Mouse (Mus musculus) left cerebral cortex, postnatal 14 days (tissue): Measurements from ENCODE around the gene Zfp575. TPM values are rescaled to one million over a fixed set of nuclear protein-coding genes. Genes with fewer than 3 reads are reported as not detected.

Source experiments
- DNase-seq, 2 experiments: peaks; one replicate each; pipeline ENCODE4 v3.0.0; 2021 to 2022; ENCODE audit warnings: low spot score in 2 of 2, mixed read lengths in 1 of 2
- intact Hi-C: fragments of 180-260 bp; cut with DNase I; formaldehyde crosslinking; loops from one replicate; pipeline ENCODE4 v1.15.1; 2025
- total RNA-seq, 2 experiments: library from RNA; stranded (reverse); gene quantifications; 2 replicates each; pipeline ENCODE4 v1.2.3; 2021

The Zfp575 gene
- total RNA-seq, 2 experiments from 2014 or later = 6.9 to 7.2 TPM

GRCm38 (mm10) chr7:24608017-24608416, 20.6 kb upstream of the Zfp575 start:
- peak; percentile 49 to 50 for DNase-seq
- intact Hi-C loops = no loop called here

DNA sequence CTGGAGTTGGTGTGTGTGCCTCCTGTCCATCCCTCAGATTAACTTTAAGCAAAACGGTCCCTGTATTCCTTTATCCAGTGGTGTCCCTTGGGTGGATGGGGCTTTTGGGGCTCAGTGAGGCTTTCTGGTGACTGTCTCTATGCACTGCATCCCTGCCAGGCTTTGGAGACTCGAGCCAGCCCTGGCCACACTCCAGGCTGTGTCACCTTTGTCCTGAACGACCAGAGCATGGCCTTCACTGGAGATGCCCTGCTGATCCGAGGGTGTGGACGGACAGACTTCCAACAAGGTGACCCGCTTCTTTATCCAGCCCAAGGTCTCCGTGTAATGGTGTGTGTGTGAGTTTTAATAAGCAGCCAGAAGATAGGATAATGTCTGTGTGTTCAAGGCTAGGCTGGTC, 18.6 kb upstream of the Zfp575 start:
- no peak for DNase-seq
- intact Hi-C loops = no loop called here

GRCm38 (mm10) chr7:24605561-24605960, 18.1 kb upstream of the Zfp575 start:
- DNase-seq = no peak
- intact Hi-C loops = no loop called here

- intact Hi-C loops = loop anchor here (2.0 kb wide), 1 partner anchor 62 kb away; no protein-coding TSS in a partner anchor
- peak; percentile 98 for DNase-seq
Observed at GRCm38 (mm10) chr7:24600941-24601597, 13.6 kb upstream of the Zfp575 start.

DNA sequence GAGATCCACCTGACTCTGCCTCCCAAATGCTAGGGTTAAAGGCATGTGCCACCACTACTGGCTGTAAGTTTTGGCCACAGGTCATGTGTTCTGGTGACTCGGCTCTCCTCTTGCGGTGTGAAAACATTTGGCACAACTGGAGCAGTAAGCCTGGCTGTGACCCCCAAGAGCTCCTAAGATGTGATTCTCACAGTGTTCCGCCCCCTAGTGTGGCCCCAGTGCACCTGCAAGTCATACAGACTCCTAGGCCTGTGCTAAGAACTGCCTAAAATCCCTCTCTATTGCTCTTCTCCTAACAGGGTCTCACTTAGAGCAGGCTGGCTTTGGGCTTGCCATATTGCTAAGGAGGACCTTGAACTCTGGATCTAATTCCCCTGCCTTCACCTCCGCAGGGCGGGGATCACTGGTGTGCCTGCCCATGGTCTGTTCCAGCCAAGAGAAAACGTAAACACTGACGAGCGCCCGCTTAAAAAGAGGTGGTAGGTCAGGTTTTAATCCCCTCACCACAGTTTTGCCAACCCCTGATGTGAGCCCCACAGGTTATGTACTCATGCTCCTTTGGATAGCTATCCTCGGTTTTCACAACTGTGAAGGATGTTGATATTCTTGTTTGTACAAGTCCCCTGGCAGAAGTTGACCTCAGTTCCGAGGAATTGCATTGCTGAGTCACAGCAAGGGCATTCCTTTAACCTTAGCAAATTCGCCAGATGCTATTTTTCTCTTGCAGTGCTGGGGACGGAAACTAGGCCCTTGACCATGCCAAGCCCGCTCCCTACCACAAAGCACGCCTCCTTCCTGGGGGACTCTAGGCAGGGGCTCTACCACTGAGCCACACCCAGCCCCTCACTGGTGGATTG, 12.0 kb upstream of the Zfp575 start:
- intact Hi-C loops = loop anchor here (2.0 kb wide), 1 partner anchor 63 kb away; no protein-coding TSS in a partner anchor
- DNase-seq = no peak

DNA sequence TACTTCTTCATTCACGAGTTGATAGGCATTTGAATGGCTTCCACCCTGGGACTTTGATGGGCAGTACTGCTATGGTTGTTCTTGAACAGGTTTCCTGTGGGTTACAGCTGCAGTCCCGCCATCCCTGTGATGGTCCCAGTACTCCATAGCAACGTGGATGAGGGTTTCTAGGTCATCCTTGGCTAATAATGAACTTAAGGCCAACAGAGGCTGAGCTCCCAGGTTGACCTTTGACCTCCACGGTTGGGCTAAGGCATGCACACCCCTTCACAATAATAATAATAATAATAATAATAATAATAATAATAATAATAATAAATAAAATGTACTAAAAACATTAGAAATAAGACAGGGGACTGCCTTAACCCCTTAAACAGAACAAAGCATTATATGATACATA, 10.7 kb upstream of the Zfp575 start:
- intact Hi-C loops = no loop called here
- DNase-seq = no peak

DNA sequence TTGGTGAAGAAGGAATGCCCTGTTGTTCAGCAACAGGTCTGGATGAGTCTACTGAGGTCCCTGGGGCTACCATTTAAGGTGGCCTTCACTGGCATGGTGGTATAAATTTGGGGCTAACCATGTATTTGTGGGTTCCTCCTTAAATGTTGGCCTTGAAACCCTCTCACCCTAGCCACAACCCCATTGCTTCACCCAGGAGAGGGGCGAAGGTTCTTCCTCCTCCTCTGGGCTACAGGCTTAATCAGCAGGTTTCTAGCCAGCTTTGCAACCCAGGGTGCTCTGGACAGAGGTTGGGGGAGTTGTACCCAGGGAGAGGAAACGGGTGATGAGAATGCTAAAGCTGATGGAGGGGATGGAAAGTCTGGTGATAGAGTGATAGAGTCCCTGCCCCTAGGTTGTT, 8.0 kb upstream of the Zfp575 start:
- intact Hi-C loops = no loop called here
- no peak for DNase-seq

GRCm38 (mm10) chr7:24594309-24594803, 6.9 kb upstream of the Zfp575 start:
- DNase-seq = no peak
- intact Hi-C loops = no loop called here

DNA sequence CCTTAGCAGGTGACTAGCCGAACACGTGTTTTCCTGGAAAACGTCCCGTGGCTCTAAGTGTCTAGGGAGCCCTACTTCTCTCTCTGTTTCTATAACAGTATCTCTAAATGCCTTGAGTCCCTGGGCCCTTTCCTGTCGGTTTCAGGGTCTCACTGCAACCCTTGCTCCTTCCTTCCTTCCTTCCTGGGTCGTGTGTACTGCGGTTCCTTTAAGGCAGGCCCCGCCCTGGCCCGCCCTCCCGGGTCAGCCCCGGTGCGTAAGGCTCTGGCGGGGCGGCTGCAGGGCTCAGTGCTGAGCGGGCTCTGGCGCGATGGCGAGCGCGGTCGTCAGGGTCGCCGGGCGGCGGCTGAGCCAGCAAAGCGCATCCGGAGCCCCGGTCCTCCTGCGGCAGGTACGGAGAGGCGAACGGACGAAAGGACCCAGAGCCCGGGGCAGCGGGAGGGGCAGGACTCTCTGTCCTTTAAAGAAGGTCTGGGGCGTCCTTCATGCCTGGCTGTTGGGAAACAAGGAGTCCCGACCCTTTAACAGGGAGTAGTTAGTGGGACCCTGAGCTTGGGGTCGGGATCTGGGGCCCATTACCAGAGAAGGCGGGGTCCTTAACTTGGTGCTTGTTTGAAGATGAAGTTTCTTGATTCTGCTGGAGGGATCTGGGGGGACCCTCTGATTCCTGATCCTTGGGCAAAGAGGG, 6.3 kb upstream of the Zfp575 start:
- peak in 1 of 2 experiments; percentile 61 for DNase-seq
- intact Hi-C loops = no loop called here

DNA sequence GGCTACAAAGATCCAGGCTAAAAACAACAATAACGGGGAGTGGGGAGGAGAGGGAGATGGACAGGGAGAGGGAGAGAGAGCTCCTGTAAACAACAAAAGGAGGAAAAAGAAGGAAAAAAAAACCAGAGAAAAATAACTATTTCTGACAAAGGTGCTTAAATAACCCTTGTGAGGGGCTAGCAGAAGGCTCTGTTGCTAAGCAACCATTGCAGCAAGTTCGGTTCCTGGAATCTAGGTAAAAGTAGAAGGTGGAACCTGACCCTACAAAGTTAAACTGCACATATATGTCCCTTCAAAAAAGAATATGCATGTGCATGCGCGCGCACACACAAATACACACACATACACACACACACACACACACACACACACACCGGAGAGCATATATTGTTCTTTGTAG, 5.3 kb upstream of the Zfp575 start:
- DNase-seq = no peak
- intact Hi-C loops = no loop called here

- DNase-seq = no peak
- intact Hi-C loops = no loop called here
Observed at GRCm38 (mm10) chr7:24592163-24592562, 4.7 kb upstream of the Zfp575 start.

- no peak for DNase-seq
- intact Hi-C loops = no loop called here
Observed at GRCm38 (mm10) chr7:24591735-24592134, 4.3 kb upstream of the Zfp575 start.

DNA sequence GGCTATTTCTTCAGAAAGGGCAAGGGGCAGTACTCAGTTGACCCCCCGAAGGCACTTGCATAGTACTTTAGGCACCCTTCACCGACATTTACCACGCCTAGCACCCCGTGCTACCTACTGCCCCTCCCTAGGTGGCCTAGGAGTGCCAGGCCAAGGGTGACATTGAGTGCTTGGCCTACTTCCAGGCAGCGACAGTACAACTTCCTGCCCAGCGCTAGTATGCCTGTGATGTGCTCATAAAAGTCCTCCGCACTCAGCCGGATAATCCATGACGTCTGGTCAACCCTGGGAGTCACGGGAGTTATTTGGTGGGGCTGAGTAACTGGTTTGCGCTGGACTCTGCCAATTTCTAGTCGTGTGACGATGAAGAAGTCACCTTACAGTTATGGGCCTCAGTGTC, 895 bp upstream of the Zfp575 start:
- no peak for DNase-seq
- intact Hi-C loops = no loop called here

- DNase-seq = no peak
- intact Hi-C loops = no loop called here
Observed at GRCm38 (mm10) chr7:24586828-24587227, 613 bp downstream of the Zfp575 start.

DNA sequence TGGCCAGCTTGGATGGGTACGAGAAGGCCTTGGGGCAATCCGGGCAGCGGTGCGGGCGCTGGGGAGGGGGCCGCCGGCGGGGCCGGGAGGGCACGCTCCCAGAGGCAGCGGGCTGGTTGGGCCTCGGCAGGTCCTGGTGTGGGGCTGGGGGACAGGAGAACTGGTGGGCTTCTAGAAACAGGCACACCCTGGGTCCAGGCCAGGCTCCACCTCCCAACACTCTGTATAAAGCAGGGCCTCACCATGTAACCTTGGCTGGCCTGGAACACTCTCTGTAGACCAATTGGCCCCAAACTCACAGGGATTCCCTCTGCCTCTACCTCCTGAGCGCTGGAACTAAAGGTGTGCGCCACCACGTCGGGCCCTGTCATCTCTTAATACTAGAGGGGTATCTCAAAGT, 1.4 kb downstream of the Zfp575 start:
- intact Hi-C loops = no loop called here

DNA sequence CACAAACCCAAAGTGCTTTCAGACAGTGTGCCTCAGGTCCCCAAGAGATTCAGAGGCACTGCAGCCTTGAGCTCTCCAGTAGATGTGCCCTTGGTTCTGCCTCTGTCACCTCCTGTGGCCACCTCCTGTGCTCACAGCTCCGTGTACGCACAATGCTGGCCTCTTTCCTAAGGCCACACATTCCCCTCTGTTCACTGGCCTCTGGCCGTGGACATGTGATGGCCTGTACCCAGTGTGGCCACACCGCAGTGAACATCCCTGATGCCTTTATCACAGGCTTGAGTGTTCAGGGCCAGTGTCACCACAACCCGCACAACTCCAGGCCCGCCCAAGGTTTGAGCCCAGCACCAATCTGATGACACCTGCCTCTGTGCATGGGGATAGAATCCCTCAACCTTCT, 2.6 kb downstream of the Zfp575 start:
- intact Hi-C loops = no loop called here
- no peak for DNase-seq

More for the DNA sequence above, 1.4 kb downstream of the Zfp575 start:
- DNase-seq = no peak

- intact Hi-C loops = no loop called here
- DNase-seq = no peak
Observed at GRCm38 (mm10) chr7:24577811-24578210, 9.6 kb downstream of the Zfp575 start.

DNA sequence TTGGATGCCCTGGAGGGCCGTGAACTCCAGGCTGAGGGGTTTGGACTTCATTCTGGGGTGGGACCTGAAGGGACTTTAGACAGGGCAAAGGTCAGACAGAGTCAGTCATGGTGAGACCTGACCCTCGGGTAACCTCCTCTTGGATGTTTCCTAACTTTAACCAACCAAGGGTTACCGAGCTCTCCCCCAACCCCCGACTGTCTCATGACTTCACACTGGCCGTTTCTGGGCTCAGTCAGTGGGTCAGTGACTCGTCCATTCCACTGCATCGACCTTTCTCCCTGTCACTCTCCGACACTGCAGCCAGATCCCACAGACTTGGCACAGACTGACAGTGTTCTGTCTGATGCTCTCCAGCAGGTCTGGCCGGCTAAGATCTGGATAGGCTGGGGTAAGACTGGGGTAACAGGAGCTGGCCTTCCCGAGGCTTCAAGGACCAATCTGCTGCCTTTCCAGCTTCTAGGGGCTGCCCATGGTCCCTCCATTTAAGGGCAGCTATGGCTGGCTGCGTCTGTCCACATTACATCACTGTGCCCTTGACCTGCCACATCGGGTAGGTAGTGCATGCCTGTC, 13.1 kb downstream of the Zfp575 start:
- intact Hi-C loops = no loop called here

GRCm38 (mm10) chr7:24572455-24572854, 15.0 kb downstream of the Zfp575 start:
- intact Hi-C loops = no loop called here
- no peak for DNase-seq

More for the DNA sequence above, 13.1 kb downstream of the Zfp575 start:
- no peak for DNase-seq

GRCm38 (mm10) chr7:24571071-24571470, 16.4 kb downstream of the Zfp575 start:
- DNase-seq = no peak
- intact Hi-C loops = no loop called here
